Mouse (Mus musculus): ENCODE measurements around the gene Usp22. TPM values are rescaled to one million over a fixed set of nuclear protein-coding genes. Genes with fewer than 3 reads are reported as not detected.
"Not testable (repeated sequence)": the region's sequence is repeated elsewhere in the genome, so short reads cannot be mapped to it uniquely, and the experiment has no call there.

The Usp22 gene
- polyA plus RNA-seq, 1 experiment from 2014 or later = 141 TPM

DNA sequence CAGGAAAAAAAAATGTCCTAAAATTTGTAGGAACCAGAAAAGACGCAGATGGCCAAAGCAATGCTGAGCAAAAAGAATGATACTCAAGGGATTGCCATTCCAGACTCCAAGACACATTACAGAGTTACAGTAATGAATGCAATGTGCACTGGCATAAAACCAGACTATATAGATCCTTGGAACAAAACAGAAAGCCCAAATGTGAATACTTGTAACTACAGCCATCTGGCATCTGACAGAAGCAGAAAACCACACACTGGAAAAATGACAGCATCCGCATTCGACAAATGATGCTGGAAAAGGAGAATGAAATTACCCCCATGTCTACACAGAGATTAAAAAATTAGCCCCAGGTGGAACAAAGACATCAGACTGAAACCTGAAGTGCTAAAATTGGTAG, 5.5 kb upstream of the Usp22 start:
- 31% methylated on average over 3 of the region's 3 CpGs for WGBS
- Histone ChIP-seq H3K9me3 (no peaks in the 10 kb centered on the region), H3K4me3 (no peak overlapping the region), H3K36me3 (no peaks in the 10 kb centered on the region), H3K27me3 (no peaks in the 10 kb centered on the region), H3K27ac (peak overlapping the region; percentile 73), H3K4me1 (peaks cover 6% of the 10 kb centered on the region), H3K9ac (no peak overlapping the region), H3K4me2 (0 out of 2 replicates have a peak overlapping the region, but pooled peaks have one; percentile 7)
- no peak for ATAC-seq (ENCODE audit: insufficient number of reproducible peaks, low FRiP score, low TSS enrichment, low read depth)

DNA sequence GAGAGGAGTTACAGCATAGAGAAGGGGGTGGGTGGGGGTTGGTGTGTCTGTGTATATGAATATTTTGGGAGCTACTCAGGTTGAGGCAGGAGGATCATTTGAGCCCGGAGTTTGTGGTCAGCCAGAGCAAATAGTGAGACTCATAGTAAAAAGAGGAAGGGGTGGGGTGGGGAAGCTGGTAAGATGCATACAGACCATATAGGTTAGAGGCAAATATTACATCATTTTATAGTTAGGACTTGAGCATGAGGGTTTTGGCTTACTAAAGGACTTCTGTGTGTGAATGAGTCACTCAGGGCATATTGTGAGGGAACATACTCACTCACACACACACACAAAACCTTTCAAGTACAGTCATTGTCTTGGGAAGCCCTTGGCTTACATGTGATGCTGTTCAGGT, 1.5 kb upstream of the Usp22 start:
- WGBS = 81% methylated on average over 1 of the region's 1 CpGs

DNA sequence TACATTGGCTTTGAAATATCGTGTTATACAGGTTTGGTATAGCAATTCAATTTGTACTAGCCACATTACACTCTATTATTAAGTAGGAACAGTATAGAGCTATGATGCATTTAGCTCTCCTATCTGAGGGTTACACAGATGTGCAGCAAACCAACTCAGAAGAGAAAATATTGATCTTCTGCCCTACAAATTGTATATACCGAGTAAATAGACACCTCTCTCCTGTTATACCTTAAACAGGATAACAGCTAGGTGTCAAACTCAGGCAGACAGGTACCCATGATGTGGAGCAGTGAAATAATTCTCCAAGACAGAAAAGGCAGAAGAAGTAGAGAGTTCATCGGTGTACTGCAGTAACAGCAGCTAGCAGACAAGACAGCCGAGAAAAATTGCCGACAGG, 923 bp upstream of the Usp22 start:
- H3K9me3 ChIP-seq = no peaks in the 10 kb centered on the region
- no peak overlapping the region; the same call in 1 of the 2 replicates for H3K4me2 ChIP-seq
- H3K27ac ChIP-seq = peak overlapping the region; percentile 0; the same call in 1 of the 2 replicates
- H3K4me1 ChIP-seq = peaks cover 23% of the 10 kb centered on the region
- H3K36me3 ChIP-seq = no peaks in the 10 kb centered on the region
- ATAC-seq (ENCODE audit: insufficient number of reproducible peaks, low FRiP score, low TSS enrichment, low read depth) = no peak
- H3K9ac ChIP-seq = no peak overlapping the region
- WGBS = 74% methylated on average over 5 of the region's 5 CpGs
- peak overlapping the region; percentile 100; the same call in 1 of the 2 replicates for H3K4me3 ChIP-seq
- no peaks in the 10 kb centered on the region for H3K27me3 ChIP-seq

More for the DNA sequence above, 1.5 kb upstream of the Usp22 start:
- H3K9me3 ChIP-seq = no peaks in the 10 kb centered on the region
- H3K27ac ChIP-seq = no peak overlapping the region
- no peak overlapping the region for H3K9ac ChIP-seq
- ATAC-seq (ENCODE audit: insufficient number of reproducible peaks, low FRiP score, low TSS enrichment, low read depth) = no peak
- H3K4me3 ChIP-seq = no peak overlapping the region
- H3K4me1 ChIP-seq = peaks cover 25% of the 10 kb centered on the region
- no peak overlapping the region for H3K4me2 ChIP-seq
- H3K27me3 ChIP-seq = no peaks in the 10 kb centered on the region
- no peaks in the 10 kb centered on the region for H3K36me3 ChIP-seq

DNA sequence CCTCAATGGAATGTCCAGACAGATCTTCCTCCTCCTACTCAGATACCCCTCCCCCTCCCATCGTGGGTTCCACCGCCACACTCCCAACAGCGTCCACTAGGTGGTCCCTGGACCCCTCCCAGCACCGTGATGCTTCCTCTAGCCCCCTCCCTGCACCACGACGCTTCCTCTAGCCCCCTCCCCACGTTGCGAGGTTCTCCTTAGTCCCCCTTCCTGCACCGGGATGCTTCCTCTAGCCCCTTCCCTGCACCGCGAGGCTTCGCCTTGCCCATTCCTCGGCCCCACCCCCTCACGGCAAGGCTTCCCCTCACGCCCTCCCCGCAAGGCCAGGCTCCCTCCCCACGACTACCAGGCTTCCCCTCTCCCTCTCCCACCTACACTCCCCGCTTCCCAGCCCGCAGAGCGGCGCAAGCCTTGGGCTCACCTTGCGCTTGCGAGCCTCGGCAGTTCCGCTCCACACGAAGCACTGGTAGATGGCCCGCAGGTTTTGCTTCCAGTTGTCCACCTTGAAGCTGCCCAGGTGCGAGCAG, 499 bp downstream of the Usp22 start:
- WGBS = 0% methylated on average over 28 of the region's 28 CpGs
- H3K27me3 ChIP-seq = no peaks in the 10 kb centered on the region

DNA sequence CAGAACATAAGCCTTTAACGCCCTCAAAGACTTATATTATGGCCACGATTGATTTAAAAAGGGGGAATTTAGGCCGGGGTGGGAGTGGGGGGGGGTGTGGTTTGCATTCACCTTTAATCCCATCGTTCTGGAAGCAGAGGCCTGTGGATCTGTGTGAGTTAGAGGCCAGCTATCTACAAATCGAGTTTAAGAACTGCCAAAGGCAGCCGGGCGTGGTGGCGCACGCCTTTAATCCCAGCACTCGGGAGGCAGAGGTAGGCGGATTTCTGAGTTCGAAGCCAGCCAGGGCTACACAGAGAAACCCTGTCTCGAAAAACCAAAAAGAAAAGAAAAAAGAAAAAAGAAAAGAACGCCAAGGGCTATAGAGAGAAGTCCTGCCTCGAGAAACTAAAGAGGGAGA, 1.4 kb downstream of the Usp22 start:
- Histone ChIP-seq H3K4me1 (peaks cover 28% of the 10 kb centered on the region), H3K4me2 (peak overlapping the region; percentile 52), H3K4me3 (peak overlapping the region; percentile 100)
- not testable (repeated sequence) for ATAC-seq (ENCODE audit: insufficient number of reproducible peaks, low FRiP score, low TSS enrichment, low read depth); H3K27ac ChIP-seq; H3K9me3 ChIP-seq; H3K27me3 ChIP-seq; H3K9ac ChIP-seq; H3K36me3 ChIP-seq
- 33% methylated on average over 15 of the region's 15 CpGs for WGBS

More for the DNA sequence above, 499 bp downstream of the Usp22 start:
- no peaks in the 10 kb centered on the region for H3K9me3 ChIP-seq
- H3K9ac ChIP-seq = peak overlapping the region; percentile 100
- H3K4me1 ChIP-seq = peaks cover 24% of the 10 kb centered on the region
- H3K4me2 ChIP-seq = peak overlapping the region; percentile 52
- no peaks in the 10 kb centered on the region for H3K36me3 ChIP-seq
- H3K4me3 ChIP-seq = peak overlapping the region; percentile 100
- H3K27ac ChIP-seq = peak overlapping the region; percentile 98
- peak; percentile 26 for ATAC-seq (ENCODE audit: insufficient number of reproducible peaks, low FRiP score, low TSS enrichment, low read depth)

DNA sequence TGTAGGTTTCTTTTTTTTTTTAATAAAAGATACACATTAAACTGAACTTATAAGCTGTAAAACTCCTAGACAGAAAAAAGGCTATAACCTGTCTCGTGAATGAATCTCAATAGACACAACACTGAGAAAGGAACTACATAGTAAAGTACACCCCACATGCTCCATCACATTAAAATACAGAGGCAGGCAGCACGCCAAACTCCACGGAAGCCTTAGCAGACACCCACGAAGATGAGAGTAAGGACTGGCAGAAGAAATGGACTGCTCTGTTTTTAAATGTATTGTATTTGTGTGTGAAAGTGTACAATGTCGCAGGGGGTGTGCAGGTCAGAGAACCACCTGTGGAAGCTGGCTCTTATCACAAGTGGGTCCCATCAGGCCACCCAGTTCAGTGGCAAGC, 4.7 kb downstream of the Usp22 start:
- no peaks in the 10 kb centered on the region for H3K27me3 ChIP-seq
- no peak for ATAC-seq (ENCODE audit: insufficient number of reproducible peaks, low FRiP score, low TSS enrichment, low read depth)
- no peak overlapping the region for H3K4me3 ChIP-seq
- H3K4me1 ChIP-seq = peaks cover 28% of the 10 kb centered on the region
- H3K9ac ChIP-seq = no peak overlapping the region
- H3K36me3 ChIP-seq = peaks cover 31% of the 10 kb centered on the region
- WGBS = 70% methylated on average over 5 of the region's 5 CpGs
- no peaks in the 10 kb centered on the region for H3K9me3 ChIP-seq
- H3K27ac ChIP-seq = no peak overlapping the region
- no peak overlapping the region for H3K4me2 ChIP-seq

DNA sequence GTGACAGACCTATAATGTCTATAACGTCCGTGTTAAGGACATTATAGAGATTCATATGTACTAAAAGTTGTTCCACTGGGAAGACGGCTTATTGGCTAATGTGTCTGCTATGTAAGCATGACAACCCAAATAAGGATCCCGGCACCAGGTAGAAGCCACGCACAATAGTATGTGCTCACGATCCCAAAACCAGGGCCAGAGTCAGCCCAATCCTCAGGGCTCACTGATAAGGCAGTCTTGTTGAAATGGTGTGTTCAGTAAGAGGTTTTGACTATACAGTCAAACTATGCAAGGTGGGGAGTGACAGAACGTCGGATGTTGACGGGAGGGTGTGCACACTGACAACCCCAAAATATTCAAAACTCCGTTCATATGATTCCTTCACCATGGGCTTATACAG, 10.0 kb downstream of the Usp22 start:
- WGBS = 92% methylated on average over 10 of the region's 10 CpGs
- H3K4me2 ChIP-seq = no peak overlapping the region
- no peaks in the 10 kb centered on the region for H3K27me3 ChIP-seq
- no peaks in the 10 kb centered on the region for H3K9me3 ChIP-seq
- H3K27ac ChIP-seq = no peak overlapping the region
- ATAC-seq (ENCODE audit: insufficient number of reproducible peaks, low FRiP score, low TSS enrichment, low read depth) = no peak
- H3K4me1 ChIP-seq = 0 out of 2 replicates have a peak, but pooled peaks cover 5% of the 10 kb centered on the region
- H3K36me3 ChIP-seq = peaks cover 84% of the 10 kb centered on the region
- no peak overlapping the region for H3K9ac ChIP-seq
- no peak overlapping the region for H3K4me3 ChIP-seq

DNA sequence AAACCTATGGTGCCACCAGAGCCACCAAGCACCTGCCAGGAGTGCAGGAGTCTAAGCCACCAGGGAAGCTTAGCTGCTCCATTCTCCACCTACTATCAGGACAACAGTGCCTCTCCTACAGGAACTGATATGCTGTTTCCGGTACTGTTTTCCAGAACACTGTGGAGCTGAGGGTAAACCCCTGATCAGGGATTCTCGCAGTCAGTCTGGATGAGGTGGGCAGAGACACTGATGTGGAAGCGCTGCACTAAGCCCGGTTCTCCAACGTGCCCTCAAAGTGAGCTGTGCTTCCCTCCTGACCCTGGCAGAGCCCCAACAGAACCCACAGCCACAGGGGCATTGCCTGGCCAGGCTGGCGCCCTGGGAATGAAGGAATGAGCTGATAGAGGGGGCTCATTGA, 10.5 kb downstream of the Usp22 start:
- no peak for ATAC-seq (ENCODE audit: insufficient number of reproducible peaks, low FRiP score, low TSS enrichment, low read depth)
- peaks cover 89% of the 10 kb centered on the region for H3K36me3 ChIP-seq

DNA sequence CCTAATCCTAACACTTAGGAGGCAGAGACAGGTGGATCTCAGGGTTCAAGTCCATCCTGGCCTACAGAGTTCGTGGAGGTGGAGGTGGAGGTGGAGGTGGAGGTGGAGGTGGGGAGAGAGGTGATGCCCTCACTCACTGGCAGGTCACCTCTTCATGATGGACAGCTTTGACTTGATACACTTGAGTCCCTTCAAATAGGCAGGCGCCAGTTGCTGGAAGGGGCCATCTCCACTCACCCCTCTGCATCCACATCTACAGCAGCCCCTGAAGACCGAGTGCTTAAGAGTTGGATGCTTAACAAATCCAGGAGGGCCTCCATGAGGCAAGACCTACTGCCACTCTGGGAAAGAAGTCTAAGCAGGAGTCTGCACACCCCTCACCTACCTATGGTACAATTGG, 11.5 kb downstream of the Usp22 start:
- Histone ChIP-seq H3K9ac (no peak overlapping the region), H3K9me3 (no peaks in the 10 kb centered on the region), H3K4me1 (no peaks in the 10 kb centered on the region), H3K4me2 (no peak overlapping the region), H3K4me3 (no peak overlapping the region), H3K36me3 (peaks cover 98% of the 10 kb centered on the region), H3K27me3 (no peaks in the 10 kb centered on the region), H3K27ac (no peak overlapping the region)
- 80% methylated on average over 3 of the region's 3 CpGs for WGBS
- ATAC-seq (ENCODE audit: insufficient number of reproducible peaks, low FRiP score, low TSS enrichment, low read depth) = no peak

More for the DNA sequence above, 10.5 kb downstream of the Usp22 start:
- Histone ChIP-seq H3K4me3 (no peak overlapping the region), H3K9me3 (no peaks in the 10 kb centered on the region), H3K27me3 (no peaks in the 10 kb centered on the region), H3K9ac (no peak overlapping the region), H3K27ac (no peak overlapping the region), H3K4me2 (no peak overlapping the region), H3K4me1 (0 out of 2 replicates have a peak, but pooled peaks cover 4% of the 10 kb centered on the region)
- WGBS = 95% methylated on average over 6 of the region's 6 CpGs

DNA sequence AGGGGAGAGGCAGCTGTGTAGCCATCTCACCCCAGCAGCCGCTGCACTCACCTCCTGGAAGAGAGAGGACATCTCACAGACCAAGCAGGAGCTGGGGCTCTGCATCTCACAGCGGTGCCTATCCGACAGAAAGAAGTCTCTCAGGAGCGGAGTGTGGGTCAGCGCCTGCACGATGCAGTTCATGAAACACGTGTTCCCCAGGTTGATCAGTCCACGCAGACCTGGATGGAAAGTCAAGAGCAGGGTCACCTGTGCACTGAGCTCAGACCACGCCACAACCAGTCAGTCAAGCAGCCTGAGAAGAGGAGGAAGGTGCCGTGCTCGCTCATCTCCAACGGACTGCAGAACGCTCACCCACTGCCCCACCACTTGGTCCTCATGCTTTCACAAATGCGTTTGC, 12.1 kb downstream of the Usp22 start:
- Histone ChIP-seq H3K9ac (no peak overlapping the region), H3K4me3 (no peak overlapping the region), H3K36me3 (peaks cover 98% of the 10 kb centered on the region), H3K4me2 (no peak overlapping the region), H3K27ac (no peak overlapping the region), H3K4me1 (no peaks in the 10 kb centered on the region), H3K27me3 (no peaks in the 10 kb centered on the region), H3K9me3 (no peaks in the 10 kb centered on the region)
- no peak for ATAC-seq (ENCODE audit: insufficient number of reproducible peaks, low FRiP score, low TSS enrichment, low read depth)
- 94% methylated on average over 14 of the region's 14 CpGs for whole genome bisulfite sequencing

DNA sequence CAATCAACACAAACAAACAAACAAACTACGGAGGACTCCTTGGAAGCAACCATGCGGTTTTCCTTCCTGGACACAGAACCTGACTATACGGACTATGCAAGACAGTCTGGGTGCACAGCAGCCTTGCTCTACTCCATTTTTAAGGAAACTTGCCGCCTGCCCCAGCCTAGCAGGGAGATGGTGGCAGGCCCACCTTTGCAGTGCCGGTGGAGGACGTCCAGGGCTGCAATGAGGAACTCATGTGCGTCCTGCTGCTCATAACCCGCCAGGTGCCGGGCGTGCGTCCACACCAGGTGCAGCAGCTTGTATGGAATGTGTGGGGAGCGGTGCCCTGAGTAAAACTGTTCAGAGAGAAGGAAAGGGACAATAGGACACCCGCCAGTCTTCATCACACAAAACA, 13.7 kb downstream of the Usp22 start:
- Histone ChIP-seq H3K27ac (no peak overlapping the region), H3K4me1 (no peaks in the 10 kb centered on the region), H3K27me3 (no peaks in the 10 kb centered on the region), H3K9me3 (no peaks in the 10 kb centered on the region), H3K36me3 (peaks cover 99% of the 10 kb centered on the region), H3K4me3 (no peak overlapping the region), H3K4me2 (no peak overlapping the region), H3K9ac (no peak overlapping the region)
- no peak for ATAC-seq (ENCODE audit: insufficient number of reproducible peaks, low FRiP score, low TSS enrichment, low read depth)
- 92% methylated on average over 13 of the region's 13 CpGs for WGBS

DNA sequence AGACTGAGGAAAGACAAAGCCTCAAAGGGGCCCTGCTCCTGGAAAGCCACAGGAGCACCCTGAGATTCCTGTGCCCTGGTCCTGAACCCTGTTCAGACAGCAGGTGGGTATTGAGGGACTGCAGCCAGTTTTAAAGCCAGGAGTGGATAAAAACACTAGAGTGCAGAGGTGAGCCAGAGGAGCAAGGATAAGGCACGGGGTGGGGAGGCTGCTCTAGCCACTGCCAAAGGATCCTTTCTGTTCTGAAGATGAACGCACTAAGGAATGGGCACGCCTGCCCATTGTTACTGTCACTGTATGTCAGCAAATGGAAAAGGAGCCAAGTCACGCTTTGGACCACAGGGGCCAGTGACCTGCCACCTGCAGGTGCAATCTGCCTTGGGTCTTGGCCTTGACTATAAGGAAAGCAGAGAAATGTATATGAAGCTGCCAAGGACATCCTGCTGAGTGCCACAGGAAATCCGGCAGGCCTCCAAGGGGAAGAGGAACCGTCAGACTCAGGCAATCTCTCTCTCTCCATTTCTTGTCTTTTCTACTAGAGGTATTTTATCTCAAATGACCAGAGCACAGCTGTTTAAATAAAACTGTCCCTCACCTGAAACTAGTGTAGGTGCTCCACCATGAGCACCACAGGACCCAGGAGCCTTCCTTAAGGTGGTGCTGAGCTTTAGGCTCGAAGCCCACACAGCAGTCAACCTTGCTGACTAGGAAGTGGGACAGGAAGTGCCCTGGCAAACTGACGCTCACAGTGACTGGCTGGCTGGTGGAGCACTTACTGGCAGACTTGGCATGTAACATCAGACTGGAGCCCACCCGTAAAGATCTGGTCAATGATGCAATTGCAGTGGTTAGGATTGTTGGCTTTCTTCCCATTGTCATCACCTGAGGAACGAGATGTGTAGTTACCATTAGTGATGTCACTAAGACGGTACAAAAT, 14.8 kb downstream of the Usp22 start:
- Histone ChIP-seq H3K27ac (no peak overlapping the region), H3K9ac (no peak overlapping the region), H3K4me1 (no peaks in the 10 kb centered on the region), H3K27me3 (no peaks in the 10 kb centered on the region), H3K36me3 (peaks cover 99% of the 10 kb centered on the region), H3K4me2 (no peak overlapping the region), H3K4me3 (no peak overlapping the region), H3K9me3 (no peaks in the 10 kb centered on the region)
- 79% methylated on average over 11 of the region's 11 CpGs for WGBS
- no peak for ATAC-seq (ENCODE audit: insufficient number of reproducible peaks, low FRiP score, low TSS enrichment, low read depth)

Data from limb, embryonic 15.5 days (tissue).